Mouse (Mus musculus) adrenal gland, postnatal 10 days (tissue): ENCODE results near the gene Olfr628. TPM values are rescaled to one million over a fixed set of nuclear protein-coding genes. Genes with fewer than 3 reads are reported as not detected.
"Not testable (repeated sequence)": the region's sequence is repeated elsewhere in the genome, so short reads cannot be mapped to it uniquely, and the experiment has no call there.

ENCODE experiments used
- DNase-seq: peaks from one replicate; pipeline ENCODE4 v3.0.0; 2021; ENCODE audit warnings: mixed read lengths
- long read RNA-seq, 2 experiments: library from polyadenylated mRNA; stranded (forward); transcript quantifications; one replicate each; pipeline ENCODE4 v2.0.0; 2021
- total RNA-seq, 2 experiments: library from RNA; stranded (reverse); gene quantifications; 2 replicates each; pipeline ENCODE4 v1.2.3; 2021

Olfr628 gene
- not detected for total RNA-seq
- long read RNA-seq, experiment 1: 0 reads
- long read RNA-seq, experiment 2: 0 reads

DNA sequence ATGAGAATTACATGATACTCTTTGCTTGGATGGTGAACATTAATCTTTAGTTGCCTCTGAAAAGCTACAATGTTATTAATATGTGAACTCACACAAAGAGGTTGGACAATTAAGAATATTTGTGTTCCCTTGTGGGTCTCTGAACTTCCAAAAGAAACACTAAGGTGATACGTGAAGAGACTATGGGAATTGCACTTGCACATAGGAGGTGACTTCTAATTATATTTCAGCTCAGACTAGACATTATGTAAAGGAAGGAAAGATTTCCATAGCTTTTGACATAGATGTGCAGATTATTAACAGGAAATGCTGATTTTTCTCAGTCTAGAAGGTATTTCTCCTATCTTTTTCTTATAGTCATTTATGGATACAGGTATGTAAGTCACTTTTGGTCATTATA is at the start of gene Olfr628:
Gene Olfr628 (plus strand): TSS at position 301 of the 400 bp plus-strand sequence.
- DNase-seq: no peak

DNA sequence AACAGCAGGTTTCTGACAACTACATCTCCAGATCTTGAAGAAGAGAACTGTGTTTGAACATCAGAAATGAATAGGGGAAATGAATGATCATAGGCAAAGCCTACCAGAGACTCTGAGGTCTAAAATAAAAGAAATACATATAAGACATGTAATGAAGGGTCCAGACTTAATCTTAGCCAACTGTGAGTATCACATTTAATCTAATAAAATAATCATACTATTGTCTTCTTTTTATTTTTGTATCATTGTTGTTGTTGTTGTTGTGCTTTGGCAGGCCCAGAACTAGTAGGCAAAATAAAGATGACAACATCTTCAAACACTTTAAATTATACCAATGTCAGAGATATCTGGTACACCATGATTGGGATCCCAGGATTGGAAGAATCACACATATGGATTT is 47.8 kb upstream of the Olfr628 start, which contains the start of gene Olfr625-ps1:
Gene Olfr625-ps1 (plus strand): TSS at position 301 of the 400 bp plus-strand sequence.
- no peak for DNase-seq

- DNase-seq: no peak
Observed at GRCm38 (mm10) chr7:103699469-103699868, 30.7 kb upstream of the Olfr628 start.

- no peak for DNase-seq
Observed at GRCm38 (mm10) chr7:103712024-103712423, 18.1 kb upstream of the Olfr628 start.

DNA sequence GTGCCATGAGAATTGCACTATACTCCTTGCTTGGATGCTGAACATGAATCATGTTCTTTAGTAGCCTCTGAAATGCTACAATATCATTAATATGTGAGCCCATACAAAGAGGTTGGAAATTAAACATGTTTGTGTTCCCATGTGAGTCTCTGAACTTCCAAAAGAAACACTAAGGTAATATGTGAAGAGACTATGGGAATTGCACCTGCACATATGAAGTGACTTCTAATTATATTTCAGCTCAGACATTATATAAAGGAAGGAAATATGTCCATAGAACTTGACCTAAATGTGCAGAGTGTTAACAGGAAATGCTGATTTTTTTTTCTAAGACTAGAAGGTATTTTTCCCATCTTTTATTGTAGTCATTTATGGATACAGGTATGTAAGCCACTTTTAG is 15.8 kb upstream of the Olfr628 start, which contains the start of gene Olfr243:
Gene Olfr243 (plus strand): TSS at position 301 of the 400 bp plus-strand sequence.
- DNase-seq: no peak

DNA sequence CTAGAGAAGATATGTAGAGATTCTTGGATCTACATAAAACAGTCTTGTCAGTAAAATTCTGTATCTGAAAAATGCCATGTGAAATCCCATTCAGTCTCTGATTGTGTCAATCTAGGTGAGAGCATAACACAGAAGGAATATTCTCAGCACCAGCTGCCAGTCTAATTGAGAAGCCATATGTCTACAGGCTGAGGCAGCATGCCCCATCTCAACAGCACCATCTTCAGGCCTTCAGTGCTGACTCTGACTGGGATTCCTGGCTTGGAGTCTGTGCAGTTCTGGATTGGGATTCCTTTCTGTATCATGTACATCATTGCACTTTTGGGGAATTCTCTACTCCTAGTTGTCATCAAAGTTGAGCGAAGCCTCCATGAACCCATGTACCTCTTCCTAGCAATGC is 13.8 kb upstream of the Olfr628 start:
- not testable (repeated sequence) for DNase-seq

DNA sequence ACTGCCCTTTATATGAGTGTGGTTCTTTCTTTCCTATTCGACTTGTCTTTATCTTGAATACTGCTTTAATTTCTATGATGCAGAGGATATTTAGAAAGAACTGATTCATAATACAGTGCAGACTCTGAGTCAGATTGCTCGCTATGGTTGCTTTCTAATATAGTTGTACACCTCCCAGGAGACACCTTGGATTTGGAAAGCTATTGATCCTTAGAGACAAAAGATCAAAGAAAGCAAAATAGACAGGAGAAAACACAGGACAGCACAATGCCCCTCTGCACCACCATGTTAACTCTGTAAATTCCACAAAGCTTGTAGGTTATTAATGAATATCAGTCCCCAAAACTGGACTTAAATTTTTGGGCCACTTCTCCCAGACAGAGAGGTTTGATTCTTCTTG is 14.7 kb downstream of the Olfr628 start, which contains the start of gene Olfr629:
Gene Olfr629 (minus strand): TSS at position 101 of the 400 bp plus-strand sequence.
- no peak for DNase-seq

DNA sequence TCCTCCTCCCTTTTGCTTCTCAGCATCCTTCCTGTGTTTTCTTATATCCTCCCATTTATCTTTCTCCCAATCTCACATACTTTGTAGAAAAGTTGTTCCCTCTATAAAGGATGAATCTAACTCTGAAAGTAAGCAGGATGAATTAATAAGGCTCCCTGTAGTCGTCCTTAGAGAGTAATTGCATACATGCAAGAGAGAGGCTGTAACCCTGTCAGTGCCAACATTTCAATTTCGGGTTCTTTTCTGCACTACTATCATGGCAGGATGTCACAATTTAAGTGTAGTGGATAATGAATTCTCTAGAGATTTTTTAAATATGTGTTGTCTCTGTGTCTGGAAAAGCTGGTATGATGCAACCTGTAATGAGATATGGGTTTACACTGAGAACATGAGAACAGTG is 27.1 kb downstream of the Olfr628 start, which contains the start of gene Olfr630:
Gene Olfr630 (minus strand): TSS at position 101 of the 400 bp plus-strand sequence.
- no peak for DNase-seq

- DNase-seq: not testable (repeated sequence)
Observed at GRCm38 (mm10) chr7:103762212-103762611, 32.0 kb downstream of the Olfr628 start.

- not testable (repeated sequence) for DNase-seq
Observed at GRCm38 (mm10) chr7:103767687-103768086, 37.5 kb downstream of the Olfr628 start.

DNA sequence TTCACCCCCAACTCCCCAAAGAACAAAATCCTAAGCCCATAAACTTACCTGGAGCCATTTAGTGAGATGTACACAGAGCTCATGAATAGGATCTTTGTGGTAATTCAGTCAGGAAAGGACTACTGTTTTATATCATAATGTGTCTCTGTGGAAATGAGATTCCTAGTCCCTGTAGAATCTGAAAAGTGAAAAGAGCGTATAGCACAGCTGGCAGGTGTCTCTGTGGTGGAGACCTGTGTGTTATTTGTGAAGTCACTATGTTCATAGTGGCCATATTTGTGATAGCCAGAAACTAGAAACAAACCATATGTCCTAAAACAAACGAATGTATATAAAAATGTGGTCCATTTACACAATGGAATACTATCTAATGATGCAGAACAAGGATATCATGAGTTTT is 41.3 kb downstream of the Olfr628 start, which contains the start of gene Olfr69:
Gene Olfr69 (minus strand): TSS at position 101 of the 400 bp plus-strand sequence.
- DNase-seq: no peak

DNA sequence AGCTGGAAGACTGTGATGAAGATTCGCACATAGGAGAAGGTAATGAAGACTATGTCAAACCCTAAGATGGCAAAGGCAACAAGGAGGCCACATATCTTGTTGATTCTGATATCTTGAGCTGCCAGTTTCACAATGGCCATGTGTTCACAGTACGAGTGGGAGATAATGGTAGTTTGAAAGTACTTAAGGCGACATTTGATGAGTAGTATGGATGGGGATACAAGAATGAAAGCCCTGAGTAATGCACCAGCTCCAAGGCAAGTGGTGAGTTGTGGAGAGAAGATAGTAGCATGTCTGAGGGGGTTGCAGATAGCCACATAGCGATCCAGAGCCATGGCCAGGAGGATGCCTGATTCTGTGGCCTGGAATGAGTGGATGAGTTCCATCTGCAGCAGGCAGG is 47.5 kb downstream of the Olfr628 start:
- not testable (repeated sequence) for DNase-seq

GRCm38 (mm10) chr7:103779598-103779997 is 49.4 kb downstream of the Olfr628 start, which contains the start of gene Olfr68:
Gene Olfr68, minus strand, starts transcription at chr7:103779698.
- DNase-seq: no peak

Other genes with a start within 250 kb of the Olfr628 start
- gene Olfr609, start 232.3 kb upstream of the Olfr628 start, total RNA-seq: not detected
- not detected for gene Olfr610, start 218.3 kb upstream of the Olfr628 start, total RNA-seq
- gene Olfr611, start 209.5 kb upstream of the Olfr628 start, total RNA-seq: not detected
- not detected for gene Olfr612, start 187.7 kb upstream of the Olfr628 start, total RNA-seq
- not detected for gene Olfr613, start 182.3 kb upstream of the Olfr628 start, total RNA-seq
- not detected for gene Olfr615, start 174.3 kb upstream of the Olfr628 start, total RNA-seq
- not detected for gene Olfr616, start 161.2 kb upstream of the Olfr628 start, total RNA-seq
- gene Olfr617, start 157.3 kb upstream of the Olfr628 start, total RNA-seq: not detected
- gene Olfr618, start 140.3 kb upstream of the Olfr628 start, total RNA-seq: not detected
- gene Olfr619, start 129.8 kb upstream of the Olfr628 start, total RNA-seq: not detected
- gene Olfr620, start 117.8 kb upstream of the Olfr628 start, total RNA-seq: not detected
- gene Olfr622, start 87.7 kb upstream of the Olfr628 start, total RNA-seq: not detected
- not detected for gene Olfr623, start 66.7 kb upstream of the Olfr628 start, total RNA-seq
- gene Olfr624, start 59.2 kb upstream of the Olfr628 start, total RNA-seq: under 1 TPM; 0.06 to 0.09 TPM
- gene Olfr625-ps1, start 47.7 kb upstream of the Olfr628 start, total RNA-seq: not detected
- gene Olfr243, start 15.7 kb upstream of the Olfr628 start, total RNA-seq: not detected
- not detected for gene Olfr629, start 14.6 kb downstream of the Olfr628 start, total RNA-seq
- gene Olfr630, start 27.0 kb downstream of the Olfr628 start, total RNA-seq: not detected
- gene Olfr69, start 41.2 kb downstream of the Olfr628 start, total RNA-seq: not detected
- gene Olfr68, start 49.3 kb downstream of the Olfr628 start, total RNA-seq: not detected
- not detected for gene Olfr67, start 61.4 kb downstream of the Olfr628 start, total RNA-seq
- 100 to 1,000 TPM; 489 to 710 TPM for gene Hbb-bt, start 83.6 kb downstream of the Olfr628 start, total RNA-seq
- 1,000 to 10,000 TPM; 3,542 to 4,429 TPM for gene Hbb-bs, start 97.7 kb downstream of the Olfr628 start, total RNA-seq
- not detected for gene Hbb-bh2, start 110.1 kb downstream of the Olfr628 start, total RNA-seq
- gene Hbb-bh1, start 112.8 kb downstream of the Olfr628 start, total RNA-seq: not detected
- gene Hbb-y, start 122.8 kb downstream of the Olfr628 start, total RNA-seq: not detected
- not detected for gene Olfr66, start 155.9 kb downstream of the Olfr628 start, total RNA-seq
- gene Olfr64, start 164.1 kb downstream of the Olfr628 start, total RNA-seq: not detected
- not detected for gene Olfr65, start 173.1 kb downstream of the Olfr628 start, total RNA-seq
- gene Olfr631, start 198.5 kb downstream of the Olfr628 start, total RNA-seq: not detected
- not detected for gene Olfr632, start 204.0 kb downstream of the Olfr628 start, total RNA-seq
- not detected for gene Olfr633, start 214.1 kb downstream of the Olfr628 start, total RNA-seq
- not detected for gene Olfr635, start 240.8 kb downstream of the Olfr628 start, total RNA-seq